Mouse (Mus musculus): ENCODE results near the gene Tulp3.

GRCm38 (mm10) chr6:128301891-128302290, 53.8 kb downstream of the Tulp3 start:
- TF ChIP-seq CTCF (IDR thresholded peaks at IDR 0.05; ENCODE audit: low read depth, low read length) (no peak), POLR2A (IDR thresholded peaks at IDR 0.05; ENCODE audit: borderline replicate concordance, low read depth, low read length) (no peak)

Data from bone marrow macrophage, adult 2 months (primary cell).